Mouse (Mus musculus) urinary bladder, adult 2 months (tissue): ENCODE data around the gene Nipbl. TPM values are rescaled to one million over a fixed set of nuclear protein-coding genes. Genes with fewer than 3 reads are reported as not detected.
"Not testable (repeated sequence)": the region's sequence is repeated elsewhere in the genome, so short reads cannot be mapped to it uniquely, and the experiment has no call there.

Experiments used
- DNase-seq: peaks from one replicate; pipeline ENCODE4 v3.0.0; 2022; ENCODE audit warnings: low spot score
- polyA plus RNA-seq: library from polyadenylated mRNA; depleted of rRNA; stranded (reverse); fragments of >200 nt; gene quantifications from 2 replicates; pipeline ENCODE4 v1.2.3, GENCODE M21; 2012; rRNA removed

The Nipbl gene
- 13.1 and 16.6 TPM in 2 replicates for polyA plus RNA-seq

DNA sequence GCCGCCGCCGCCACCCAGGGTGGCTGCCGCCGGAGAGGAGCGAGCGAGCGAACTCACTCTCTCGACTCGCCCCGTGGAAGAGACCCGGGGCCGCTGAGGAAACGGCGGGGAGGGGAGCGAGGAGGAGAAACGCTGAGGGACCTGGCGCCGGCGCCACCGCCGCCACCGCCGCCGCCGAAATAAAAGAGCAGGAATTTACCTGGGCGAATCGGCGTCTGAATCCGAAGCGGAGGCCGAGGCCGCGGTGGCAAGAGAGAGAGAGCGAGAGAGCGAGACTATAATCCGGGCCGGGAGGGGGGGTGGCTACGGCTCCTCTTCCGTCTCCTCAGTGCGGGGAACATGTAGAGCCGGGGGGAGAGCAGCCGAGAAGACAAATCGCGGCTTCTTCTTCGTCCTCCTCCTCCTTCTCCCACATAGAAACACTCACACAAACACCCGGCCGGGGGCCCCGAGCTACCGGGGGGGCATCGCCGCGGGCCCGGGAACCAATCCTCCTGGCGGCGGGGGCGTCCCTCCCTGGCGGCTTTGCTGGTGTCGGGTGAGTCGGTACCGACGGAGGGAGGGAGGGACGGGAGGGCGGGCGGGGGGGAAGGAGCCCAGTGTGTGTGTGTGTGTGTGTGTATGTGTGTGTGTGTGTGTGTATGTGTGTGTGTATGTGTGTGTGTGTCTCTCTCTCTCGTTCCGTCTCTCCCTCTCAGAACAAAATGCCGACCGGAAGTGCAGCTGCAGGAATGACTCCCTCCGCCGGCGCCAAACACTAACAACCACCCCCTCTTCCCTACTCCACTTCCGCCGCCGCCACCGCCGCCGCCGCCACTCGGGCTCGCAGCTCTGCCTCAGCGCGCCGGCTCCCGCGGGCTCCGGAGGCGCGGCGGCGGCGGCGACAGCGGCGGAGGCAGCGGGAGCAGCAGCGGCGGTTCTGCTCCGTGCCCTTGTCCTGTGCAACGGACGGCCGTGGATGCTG lies at the start of gene Nipbl:
Gene Nipbl (minus strand): TSS at position 538 of the 964 bp plus-strand sequence.
- peak; percentile 77 for DNase-seq

DNA sequence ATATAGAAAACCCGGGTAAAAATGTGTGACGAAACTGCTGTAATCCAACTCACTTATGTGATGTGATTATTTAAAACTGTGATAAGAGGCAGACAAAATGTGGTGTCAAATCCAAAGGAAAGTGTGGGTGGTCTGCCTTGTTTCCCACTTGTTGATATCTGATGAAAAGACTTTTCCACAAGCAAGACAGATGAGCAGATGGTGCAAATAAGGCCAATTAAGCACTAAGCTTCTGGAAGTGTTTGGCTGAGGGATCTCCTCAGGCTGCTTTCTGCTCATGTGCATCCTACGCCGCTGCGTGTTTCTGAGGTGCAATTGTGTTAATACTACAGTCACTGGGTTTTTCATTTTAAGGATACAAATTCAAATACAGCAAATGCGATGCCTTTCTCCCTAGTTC lies 41.0 kb upstream of the Nipbl start:
- DNase-seq = no peak

DNA sequence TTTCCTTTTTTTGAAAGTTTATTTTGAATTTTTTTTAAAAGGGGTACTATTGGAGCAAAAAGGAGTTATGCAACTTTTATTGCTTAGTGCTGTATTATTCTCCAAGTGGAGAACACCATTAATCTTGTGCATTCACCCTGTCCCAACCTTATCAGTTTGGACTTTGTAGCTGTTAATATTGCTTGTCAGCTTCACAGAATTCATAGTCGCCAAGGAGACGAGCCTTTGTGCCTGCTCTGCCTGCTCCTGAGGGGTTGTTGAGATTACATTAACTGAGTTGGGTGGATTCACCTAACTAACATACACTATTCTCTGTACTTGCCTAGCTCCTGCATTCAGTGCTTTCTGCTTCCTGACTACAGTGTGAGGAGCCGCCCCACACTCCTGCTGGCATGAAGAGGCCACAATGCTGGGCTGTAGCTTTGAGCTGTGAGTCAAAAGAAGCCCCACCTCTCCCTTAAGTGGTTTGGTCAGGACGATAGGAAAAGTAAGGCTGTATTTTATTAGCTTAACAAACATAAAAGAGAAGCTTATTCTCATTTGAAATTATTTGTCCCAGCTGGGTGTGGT lies 24.8 kb upstream of the Nipbl start:
- no peak for DNase-seq

DNA sequence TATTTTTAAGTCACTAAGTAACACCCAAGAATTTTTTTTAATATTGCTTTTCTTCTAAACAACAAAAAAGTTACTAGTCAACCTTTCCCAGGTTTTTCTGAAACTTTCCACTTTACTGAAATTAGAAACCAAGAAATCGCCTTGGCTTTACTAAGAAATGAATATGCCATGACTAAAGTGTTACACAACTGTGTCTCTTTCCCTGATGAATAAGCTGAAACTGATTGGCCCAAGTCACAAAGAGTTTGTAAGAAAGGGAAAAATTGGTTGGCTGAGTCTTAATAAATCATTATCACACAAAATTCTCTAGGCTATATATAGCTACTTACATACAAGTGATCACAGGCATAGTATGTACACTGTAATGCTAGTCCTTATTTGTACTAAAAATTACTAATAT lies 19.3 kb upstream of the Nipbl start:
- DNase-seq = no peak

DNA sequence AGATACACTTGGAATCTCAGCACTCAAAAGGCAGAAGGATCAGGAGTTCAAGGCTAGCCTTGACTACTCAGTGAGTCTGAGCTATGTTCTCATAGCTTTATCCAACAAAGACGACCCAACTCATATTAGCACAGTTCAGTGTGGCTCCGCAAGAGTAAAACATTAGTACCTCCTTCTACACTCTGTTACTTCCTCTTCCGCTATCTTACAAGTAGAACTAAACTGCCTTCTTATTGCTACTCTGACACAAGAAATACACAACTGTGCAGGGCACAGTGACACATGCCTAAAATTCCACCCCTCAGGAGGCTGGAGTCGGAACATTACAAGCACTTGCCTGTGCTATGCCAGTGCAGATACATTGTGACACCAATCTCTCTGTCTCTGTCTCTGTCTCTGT lies 18.5 kb upstream of the Nipbl start:
- no peak for DNase-seq

DNA sequence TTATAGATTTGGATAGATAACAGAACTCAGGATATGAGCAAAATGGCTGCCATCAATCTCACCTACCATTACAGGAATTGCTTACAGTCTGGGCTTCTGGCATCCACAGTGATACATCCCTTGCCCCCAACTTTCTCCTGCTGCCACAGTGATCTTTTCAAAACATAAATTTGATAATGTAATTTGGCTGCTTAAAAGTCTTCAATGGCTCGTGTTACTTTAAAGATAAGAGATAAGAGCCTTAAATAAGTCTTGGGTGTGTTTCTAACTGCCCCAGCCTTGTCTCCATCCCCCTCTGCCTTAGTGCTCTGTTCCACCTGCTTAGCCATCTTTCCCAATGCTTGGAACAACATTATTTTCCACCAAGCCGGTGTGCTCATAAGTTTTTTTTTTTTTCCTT lies 16.6 kb upstream of the Nipbl start:
- no peak for DNase-seq

DNA sequence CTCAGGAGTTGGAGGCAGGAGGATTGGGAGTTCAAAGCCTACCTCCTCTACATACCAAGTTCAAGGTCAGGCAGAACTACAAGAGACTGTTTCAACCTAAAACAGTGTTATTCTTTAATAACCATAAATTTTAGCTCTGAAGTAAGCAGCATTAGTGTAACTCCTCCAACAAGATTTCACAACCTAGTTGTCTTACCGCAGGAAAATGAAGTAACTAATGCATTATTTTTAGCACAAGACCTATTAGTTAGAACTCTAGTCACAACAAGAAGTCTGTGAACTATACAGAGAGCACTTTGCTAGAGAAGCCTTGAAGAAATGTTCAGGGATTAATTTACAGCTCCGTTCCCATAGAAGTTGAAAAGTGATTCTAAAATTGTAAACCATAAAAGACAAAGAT lies 15.7 kb upstream of the Nipbl start:
- DNase-seq = no peak

DNA sequence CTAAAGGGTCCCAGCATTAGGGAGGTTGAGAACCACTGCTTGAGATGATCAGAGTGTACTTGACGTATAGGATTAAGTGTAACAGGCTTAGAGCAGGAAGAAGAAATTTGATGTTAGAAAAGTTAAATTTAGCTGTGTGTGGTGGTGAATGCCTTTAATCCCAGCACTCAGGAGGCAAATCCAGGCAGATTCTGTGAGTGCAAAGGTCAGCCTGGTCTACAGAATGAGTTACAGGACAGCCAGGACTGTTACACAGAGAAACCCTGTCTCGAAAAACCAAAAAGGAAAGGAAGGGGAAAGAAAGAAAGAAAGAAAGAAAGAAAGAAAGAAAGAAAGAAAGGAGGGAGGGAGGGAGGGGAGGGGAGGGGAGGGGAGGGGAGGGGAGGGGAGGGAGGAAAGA lies 12.0 kb upstream of the Nipbl start:
- DNase-seq = not testable (repeated sequence)

DNA sequence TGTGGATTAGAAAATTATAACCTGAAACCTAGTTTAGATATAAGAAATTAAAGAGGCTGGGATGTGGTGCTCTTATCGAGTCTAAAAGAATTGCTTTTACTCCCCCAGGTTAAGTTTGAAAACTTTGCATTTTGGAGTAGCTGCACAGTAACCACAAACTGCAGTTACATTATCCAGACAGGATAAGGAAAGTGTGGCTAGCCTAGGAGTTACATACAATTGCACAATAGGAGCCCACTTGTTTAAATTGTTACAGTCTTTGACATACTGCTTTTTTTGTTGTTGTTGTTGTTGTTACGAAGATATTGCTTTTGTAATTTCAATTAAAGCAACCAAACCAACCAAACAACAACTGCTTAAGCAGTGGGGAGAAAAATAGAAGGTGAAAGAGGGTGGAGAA lies 11.2 kb upstream of the Nipbl start:
- DNase-seq = no peak

DNA sequence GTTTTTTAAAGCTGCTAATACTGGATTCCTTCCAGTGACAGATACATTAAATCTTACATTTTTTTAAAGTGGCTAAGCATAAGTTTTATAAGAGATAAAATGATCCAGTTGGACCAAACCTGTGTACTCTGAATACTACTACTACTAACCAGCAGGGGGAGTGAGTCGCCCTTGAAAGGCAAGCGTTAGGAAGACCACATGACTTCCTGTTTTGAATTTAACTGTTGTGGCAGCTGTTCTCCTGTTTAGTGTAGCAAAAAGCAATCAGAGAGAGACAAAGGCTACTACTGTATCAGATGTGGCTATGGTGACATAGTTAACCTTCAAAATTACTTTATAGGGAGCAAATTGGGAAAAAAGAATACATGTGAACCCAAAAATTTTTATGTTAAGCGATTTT lies 6.8 kb upstream of the Nipbl start:
- DNase-seq = no peak

DNA sequence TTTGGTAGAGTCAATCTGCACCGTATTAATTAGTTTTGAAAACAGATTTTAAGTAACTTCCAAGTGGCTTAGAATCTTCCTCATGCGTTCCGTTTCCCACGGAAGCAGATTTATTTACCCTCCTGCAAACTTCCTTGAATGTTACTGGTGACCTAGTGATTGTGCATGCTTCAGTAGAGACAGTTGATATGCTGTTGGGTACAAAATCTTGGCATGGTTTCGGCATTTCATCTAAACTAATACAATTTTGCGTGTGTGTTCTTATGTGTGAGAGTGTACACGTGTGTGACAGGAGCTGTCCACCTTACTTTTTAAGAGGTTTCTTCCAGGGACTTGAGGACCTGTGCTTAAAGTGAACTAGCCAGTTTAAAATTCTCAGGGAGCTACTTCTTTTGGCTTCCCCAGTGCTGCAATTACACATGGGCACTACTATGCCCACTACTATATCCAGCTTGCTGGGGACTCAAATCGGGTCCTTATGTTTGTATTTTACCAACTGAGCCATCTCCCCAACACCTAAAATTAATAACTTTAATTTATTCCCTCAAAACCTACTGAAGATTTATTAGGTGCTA lies 3.0 kb upstream of the Nipbl start:
- DNase-seq = no peak

DNA sequence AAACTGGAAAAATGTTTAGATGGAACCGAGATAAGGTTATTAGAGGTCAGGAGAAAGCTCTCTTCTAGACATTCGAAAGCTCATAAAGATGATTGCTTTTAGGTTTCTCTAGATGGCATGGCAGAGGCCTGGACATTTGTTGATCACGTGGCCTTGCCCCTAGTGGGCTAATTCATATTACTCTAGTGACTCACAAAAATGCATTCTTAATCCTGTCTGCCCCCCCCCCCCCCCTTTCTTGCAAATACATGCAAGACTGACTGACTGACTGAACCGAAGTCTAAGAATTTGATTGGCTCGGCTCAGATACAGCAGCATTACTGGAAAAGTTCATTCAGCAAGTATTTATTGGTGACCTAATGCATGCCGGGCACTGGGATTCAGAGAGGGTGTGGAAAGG lies 2.2 kb upstream of the Nipbl start:
- no peak for DNase-seq

DNA sequence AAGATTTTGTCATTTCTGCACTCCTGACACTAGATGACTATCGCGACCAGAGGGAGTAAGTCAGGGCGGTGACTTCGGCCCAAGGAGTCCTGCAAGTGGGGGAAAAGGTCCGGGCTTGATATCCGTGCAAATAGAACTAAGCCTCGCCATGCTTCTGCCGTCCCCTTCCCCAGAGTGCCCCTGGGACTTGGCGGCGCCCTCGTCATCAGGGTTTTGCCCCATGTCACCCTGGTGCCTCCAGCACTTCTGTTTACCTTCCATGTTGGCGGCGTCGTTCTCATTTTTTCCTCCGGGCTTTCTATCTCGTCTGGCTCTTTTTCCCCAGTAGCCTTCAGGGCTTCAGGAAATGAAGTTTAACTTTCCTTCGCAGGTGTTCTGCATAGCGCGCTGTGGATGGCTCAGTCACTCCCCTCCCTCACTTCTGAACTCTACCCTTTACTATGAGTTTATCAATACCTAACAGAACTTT lies 1.7 kb upstream of the Nipbl start:
- peak; percentile 30 for DNase-seq

DNA sequence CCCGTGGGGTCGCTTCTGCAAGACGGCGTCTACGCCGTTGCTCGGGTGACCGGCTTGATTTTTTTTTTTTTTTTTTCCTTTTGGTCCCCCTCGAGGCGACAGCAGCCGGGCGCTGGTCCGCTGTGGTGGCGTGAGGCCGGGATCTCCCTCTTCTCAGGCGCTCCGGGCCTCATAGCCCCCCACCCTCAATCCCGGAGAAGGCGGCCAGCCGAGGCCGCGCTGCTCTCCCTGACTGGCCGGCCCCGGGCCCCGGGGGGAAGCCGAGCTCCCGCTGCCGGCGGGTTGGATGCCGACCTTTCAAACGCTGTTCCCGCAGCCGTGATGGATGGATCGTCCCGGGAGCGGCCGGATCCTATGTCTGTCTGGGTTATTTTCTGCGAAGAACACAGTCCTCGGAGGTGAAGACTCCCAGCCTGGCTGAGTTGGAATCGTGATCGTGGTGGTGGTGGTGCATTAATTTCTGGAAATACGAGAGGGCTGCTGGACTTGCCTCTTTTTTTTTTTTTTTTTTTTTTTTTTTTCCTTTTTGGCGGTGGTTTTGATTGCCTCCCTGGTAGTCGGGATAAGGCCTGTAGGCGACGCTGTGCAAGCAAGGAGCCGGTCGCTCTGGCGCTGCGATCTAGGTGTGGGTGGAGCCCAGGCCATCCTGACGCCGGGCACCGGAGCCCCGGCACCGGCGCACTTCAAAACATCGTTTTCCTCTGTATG lies 781 bp upstream of the Nipbl start:
- peak; percentile 62 for DNase-seq

DNA sequence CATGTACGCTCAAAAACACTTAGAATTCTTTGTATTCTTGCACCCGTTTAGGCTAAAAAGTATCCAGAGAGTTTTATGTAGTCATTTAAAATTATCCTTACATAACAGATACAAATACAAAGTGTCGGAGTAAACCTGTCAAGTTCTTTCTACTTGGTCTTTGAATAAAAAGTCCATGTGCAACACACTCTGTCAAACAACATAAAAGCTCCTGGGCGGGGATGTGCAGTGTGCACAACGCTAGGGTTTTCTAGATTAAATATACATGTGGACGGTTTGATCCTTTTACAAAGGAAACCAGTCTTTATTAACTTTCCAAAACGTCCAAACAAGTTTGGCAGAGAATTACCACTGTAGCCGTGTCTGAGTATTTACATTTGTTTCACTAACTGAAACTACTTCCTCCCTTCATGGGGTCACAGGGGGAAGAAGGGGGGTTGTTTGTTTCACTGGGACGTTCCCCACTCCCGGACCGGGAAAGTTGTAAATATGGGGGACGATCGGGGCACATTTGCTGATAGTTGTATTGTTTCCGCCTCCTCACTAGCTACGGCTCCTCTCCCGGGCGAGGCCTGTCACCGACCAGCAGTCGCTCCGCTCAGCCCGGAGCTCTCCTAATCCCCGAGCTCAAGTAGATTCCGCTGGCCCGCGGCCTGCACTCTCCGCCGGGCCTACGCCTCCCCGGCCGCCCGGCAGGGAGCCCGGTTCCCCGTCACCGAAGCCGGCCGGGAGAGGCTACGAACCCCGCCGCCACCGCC lies 916 bp downstream of the Nipbl start:
- DNase-seq = peak; percentile 64

DNA sequence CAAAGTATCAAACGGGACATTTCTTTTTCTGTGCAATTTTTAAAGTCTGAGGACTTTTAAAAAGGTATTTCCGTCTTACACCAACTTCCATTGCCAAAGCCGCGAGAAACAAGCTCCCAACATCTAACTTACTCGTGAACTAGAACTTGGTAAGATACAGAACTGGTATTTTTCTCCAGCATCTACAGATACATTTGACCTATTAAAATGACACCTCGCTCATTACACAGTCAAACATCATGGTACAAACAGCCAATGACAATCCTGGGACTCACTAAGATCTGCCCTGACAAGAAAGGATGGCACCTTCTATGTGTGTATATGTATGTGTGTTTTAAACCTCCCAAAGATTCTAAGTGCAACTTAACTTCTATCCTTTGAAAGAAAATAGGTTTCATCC lies 1.5 kb downstream of the Nipbl start:
- no peak for DNase-seq

DNA sequence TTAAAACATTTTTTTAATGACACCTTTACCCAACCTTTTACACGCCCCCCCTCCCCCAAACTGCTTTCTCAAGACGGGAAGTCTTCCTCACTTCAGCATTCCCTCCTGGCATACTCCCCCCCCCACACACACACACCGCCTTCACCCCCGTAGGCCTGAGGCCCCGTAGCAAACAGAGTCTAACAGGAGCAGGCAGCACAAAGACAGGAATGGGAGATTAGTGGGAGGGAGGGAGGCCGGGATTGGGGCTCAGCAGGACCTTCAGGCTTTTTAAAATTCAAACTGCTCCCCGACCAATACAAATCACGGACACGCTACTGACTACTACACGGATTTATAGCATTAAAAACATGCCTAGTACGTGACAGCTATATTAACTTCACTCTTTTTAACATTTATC lies 2.1 kb downstream of the Nipbl start:
- no peak for DNase-seq

DNA sequence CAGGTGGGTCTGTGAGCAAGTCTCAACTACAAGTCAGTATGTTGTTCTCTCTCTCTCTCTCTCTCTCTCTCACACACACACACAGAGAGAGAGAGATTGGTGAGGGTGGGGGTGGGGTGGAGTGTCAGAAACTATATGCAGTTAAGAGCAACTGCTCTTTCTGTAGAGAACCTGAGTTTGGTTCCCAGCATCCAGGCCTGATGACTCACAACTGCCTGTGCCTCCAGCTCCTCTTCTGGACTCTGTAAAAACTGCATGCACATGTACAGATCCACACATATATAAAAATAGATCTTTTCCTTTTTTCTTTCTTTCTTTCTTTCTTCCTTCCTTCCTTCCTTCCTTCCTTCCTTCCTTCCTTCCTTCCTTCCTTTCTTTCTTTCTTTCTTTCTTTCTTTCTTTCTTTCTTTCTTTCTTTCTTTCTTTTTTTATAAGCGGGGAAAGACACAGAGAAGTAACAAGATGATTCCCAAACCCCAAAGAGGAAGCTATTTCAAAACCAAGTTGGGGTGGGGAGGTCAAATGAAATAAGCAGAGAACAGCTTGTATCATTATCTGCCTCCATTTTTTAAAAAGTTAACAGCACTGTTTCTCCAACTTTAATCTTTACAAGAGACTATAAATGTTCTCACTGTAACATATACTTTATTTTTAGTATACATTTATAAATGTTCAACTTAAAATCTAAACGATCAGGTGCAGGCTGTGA lies 10.9 kb downstream of the Nipbl start:
- DNase-seq = no peak

DNA sequence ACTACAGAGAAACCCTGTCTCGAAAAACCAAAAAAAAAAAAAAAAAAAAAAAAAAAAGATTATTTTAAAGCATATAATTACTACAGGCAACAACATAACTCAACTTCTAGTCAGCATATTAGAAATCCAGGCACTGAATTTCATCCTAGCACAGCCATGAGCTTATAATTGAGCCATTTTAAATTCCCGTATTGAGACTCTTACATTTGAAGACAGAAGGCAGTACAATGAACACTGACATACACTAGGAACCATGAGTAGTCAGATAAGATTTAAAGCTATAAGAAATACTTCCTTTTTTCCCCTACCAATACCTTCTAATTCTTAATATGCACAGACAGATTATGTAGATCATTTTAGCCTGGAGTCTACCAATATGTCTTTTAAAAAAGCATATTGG lies 11.7 kb downstream of the Nipbl start:
- no peak for DNase-seq

DNA sequence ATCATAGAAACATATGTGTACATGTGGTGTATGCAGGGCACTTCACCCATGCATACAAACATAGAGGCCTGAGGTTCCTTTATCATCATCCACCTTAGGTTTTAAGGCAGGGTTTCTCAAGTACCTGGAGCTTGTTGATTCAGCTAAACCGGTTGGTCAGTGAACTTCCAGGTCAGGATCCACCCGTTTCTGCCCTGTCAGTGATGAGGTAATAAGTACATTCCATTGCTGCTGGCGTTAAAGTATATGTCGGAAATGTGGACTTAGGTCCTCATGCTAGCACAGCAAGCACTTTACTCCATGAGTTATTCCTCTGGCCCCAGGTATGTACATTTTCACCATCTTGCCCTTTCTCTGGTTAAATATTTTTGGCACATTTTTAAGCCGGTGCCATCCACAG lies 14.8 kb downstream of the Nipbl start:
- DNase-seq = no peak

DNA sequence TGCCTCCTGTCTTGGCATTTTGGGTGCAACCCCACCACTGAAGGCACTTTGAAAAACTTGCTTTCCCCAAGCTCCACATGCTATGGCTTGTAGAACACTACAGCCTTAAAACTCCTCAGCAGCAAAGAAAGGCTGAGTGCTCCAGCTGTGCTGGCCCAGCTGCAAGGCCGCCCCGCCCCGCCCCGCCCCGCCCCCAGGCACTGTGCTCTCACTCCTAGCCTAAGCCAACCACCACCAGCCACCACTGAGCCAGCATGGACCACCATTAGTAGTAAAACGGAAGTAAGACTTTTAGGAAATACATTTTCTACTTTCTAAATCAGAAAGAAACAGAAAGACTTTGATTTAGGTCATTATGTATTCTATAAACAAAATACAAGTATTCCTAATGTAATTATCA lies 23.4 kb downstream of the Nipbl start:
- DNase-seq = no peak
